Mouse (Mus musculus): Measurements from ENCODE around the gene Enthd1.

- TF ChIP-seq ZNF384 (IDR thresholded peaks at IDR 0.05; ENCODE audit: low read depth, low read length) (no peak), CTCF (conservative IDR thresholded peaks at IDR 0.05 in 1 of 2, IDR thresholded peaks at IDR 0.05 in 1 of 2; ENCODE audit: low read depth in 2 of 2, low read length in 2 of 2) (no peak), POLR2A (IDR thresholded peaks at IDR 0.05; ENCODE audit: low read depth, low read length) (no peak), CHD2 (IDR thresholded peaks at IDR 0.05; ENCODE audit: low read length) (no peak), MAFK (IDR thresholded peaks at IDR 0.05; ENCODE audit: insufficient replicate concordance, low read length) (no peak), SIN3A (IDR thresholded peaks at IDR 0.05; ENCODE audit: low read length) (no peak), ZC3H11A (IDR thresholded peaks at IDR 0.05; ENCODE audit: low read depth, low read length) (no peak), ETS1 (conservative IDR thresholded peaks at IDR 0.05; ENCODE audit: low read depth, low read length) (no peak; the same call in 1 of the 2 replicates), TCF12 (IDR thresholded peaks at IDR 0.05; ENCODE audit: low read depth, low read length) (0 out of 2 replicates have a peak, but pooled peaks have one; percentile 23), POLR2AphosphoS2 (IDR thresholded peaks at IDR 0.05; ENCODE audit: low read depth, low read length) (no peak), MYC (IDR thresholded peaks at IDR 0.05; ENCODE audit: low read depth, low read length) (no peak), SMC3 (IDR thresholded peaks at IDR 0.05; ENCODE audit: low read depth, low read length) (no peak), BHLHE40 (IDR thresholded peaks at IDR 0.05; ENCODE audit: low read depth, low read length) (peak; percentile 64)
Observed at GRCm38 (mm10) chr15:80593877-80594276, 28.9 kb upstream of the Enthd1 start.

Measured in CH12.LX (cell line).